Comparison of ENCODE assay signal across 15 mouse cellular contexts in genomic region chr1:42260033-42260925, GRCm38 (mm10).
DNase-seq lines count a peak whose midpoint lies in the region; ATAC-seq and TF ChIP-seq lines count a peak whose summit lies in the region.
"Had no signal": no experiment of that assay in that cellular context is flagged by ENCODE, and none has a peak within 500 bp of the region (broad histone marks: within the 10 kb centered on the region; RNA-seq: fewer than 3 reads in every experiment).

No protein-coding gene starts in this region.

- intact Hi-C loops in left cerebral cortex, adult 2 months (cut with DNase I) = loop anchor here (2.0 kb wide), 1 partner anchor 433 kb away; no protein-coding TSS in a partner anchor
- intact Hi-C loops in left cerebral cortex, postnatal 10 days (cut with DNase I) = loop anchor here (10.0 kb wide), 1 partner anchor 225 kb away; no protein-coding TSS in a partner anchor

- H3K27ac ChIP-seq in left cerebral cortex, adult 2 months = peak overlapping the region; percentile 92
- H3K27ac ChIP-seq in forebrain, embryonic 15.5 days (replicated peaks) = peak overlapping the region; percentile 96
- H3K27ac ChIP-seq in limb, embryonic 13.5 days = no peak overlapping the region
- peak overlapping the region; percentile 28 for H3K27ac ChIP-seq in neural tube, embryonic 15.5 days (replicated peaks)
- H3K27ac ChIP-seq: liver, embryonic 14.5 days; stomach, embryonic 15.5 days had no signal

- H3K4me1 ChIP-seq in forebrain, embryonic 15.5 days = peaks cover 58% of the 10 kb centered on the region
- H3K4me1 ChIP-seq in limb, embryonic 13.5 days = peaks cover 32% of the 10 kb centered on the region
- peaks cover 35% of the 10 kb centered on the region for H3K4me1 ChIP-seq in neural tube, embryonic 15.5 days
- H3K4me1 ChIP-seq: stomach, embryonic 15.5 days had no signal

- H3K36me3 ChIP-seq in forebrain, embryonic 15.5 days = no peaks in the 10 kb centered on the region
- H3K36me3 ChIP-seq in limb, embryonic 13.5 days = no peaks in the 10 kb centered on the region
- no peaks in the 10 kb centered on the region for H3K36me3 ChIP-seq in neural tube, embryonic 15.5 days
- H3K36me3 ChIP-seq: stomach, embryonic 15.5 days had no signal

- no peak for DNase-seq in left cerebral cortex, adult 2 months (ENCODE audit: extremely low spot score in 1 of 2, low spot score in 2 of 2)
- DNase-seq in left cerebral cortex, postnatal 10 days (ENCODE audit: extremely low spot score in 1 of 2, low spot score in 2 of 2) = no peak
- no peak for DNase-seq in liver
- DNase-seq in adrenal gland, postnatal 4 days (ENCODE audit: low spot score in 2 of 2) = no peak
- DNase-seq: gastrocnemius, postnatal 14 days; lung, postnatal 4 days; right cerebral cortex, postnatal 14 days had no signal

- no peak for TF ChIP-seq CTCF in left cerebral cortex, adult 2 months (IDR thresholded peaks at IDR 0.05)

- H3K4me2 ChIP-seq in forebrain, embryonic 15.5 days (replicated peaks) = peak overlapping the region; percentile 55
- H3K4me2 ChIP-seq in limb, embryonic 13.5 days (replicated peaks) = 0 out of 2 replicates have a peak overlapping the region, but pooled peaks have one; percentile 7
- H3K4me2 ChIP-seq in neural tube, embryonic 15.5 days = peak overlapping the region; percentile 39
- H3K4me2 ChIP-seq: stomach, embryonic 15.5 days had no signal

- H3K9ac ChIP-seq in forebrain, embryonic 15.5 days (replicated peaks) = peak overlapping the region; percentile 34
- no peak overlapping the region for H3K9ac ChIP-seq in limb, embryonic 13.5 days
- H3K9ac ChIP-seq in neural tube, embryonic 15.5 days (replicated peaks) = no peak overlapping the region
- H3K9ac ChIP-seq: liver, embryonic 14.5 days; stomach, embryonic 15.5 days had no signal

- no peaks in the 10 kb centered on the region for H3K9me3 ChIP-seq in forebrain, embryonic 15.5 days
- H3K9me3 ChIP-seq in limb, embryonic 13.5 days = no peaks in the 10 kb centered on the region
- H3K9me3 ChIP-seq in neural tube, embryonic 15.5 days (replicated peaks) = no peaks in the 10 kb centered on the region
- H3K9me3 ChIP-seq: stomach, embryonic 15.5 days had no signal

- H3K4me3 ChIP-seq in left cerebral cortex, adult 2 months = peak overlapping the region; percentile 26
- H3K4me3 ChIP-seq in forebrain, embryonic 15.5 days = peak overlapping the region; percentile 17
- H3K4me3 ChIP-seq in limb, embryonic 13.5 days = no peak overlapping the region
- no peak overlapping the region for H3K4me3 ChIP-seq in neural tube, embryonic 15.5 days (replicated peaks)
- H3K4me3 ChIP-seq: stomach, embryonic 15.5 days had no signal

- WGBS in forebrain, embryonic 15.5 days = 10% methylated on average over 9 of the region's 9 CpGs
- 58% methylated on average over 9 of the region's 9 CpGs for WGBS in limb, embryonic 13.5 days
- WGBS in neural tube, embryonic 15.5 days = 36% methylated on average over 9 of the region's 9 CpGs

- no peak for ATAC-seq in forebrain, embryonic 15.5 days (replicated peaks)
- ATAC-seq in limb, embryonic 13.5 days (ENCODE audit: low FRiP score, low read depth) = no peak
- ATAC-seq in neural tube, embryonic 15.5 days (ENCODE audit: low FRiP score) = no peak
- no peak for ATAC-seq in megakaryocyte progenitor cell, adult 5-6 weeks (replicated peaks; ENCODE audit: poor library complexity)
- ATAC-seq: intestine, postnatal 0 days had no signal

- no peaks in the 10 kb centered on the region for H3K27me3 ChIP-seq in forebrain, embryonic 15.5 days
- H3K27me3 ChIP-seq in limb, embryonic 13.5 days = 0 out of 2 replicates have a peak, but pooled peaks cover 5% of the 10 kb centered on the region
- no peaks in the 10 kb centered on the region for H3K27me3 ChIP-seq in neural tube, embryonic 15.5 days (replicated peaks)
- H3K27me3 ChIP-seq: Patski; stomach, embryonic 15.5 days had no signal

Comparison
In these comparisons a context has a peak if more than half of its experiments do, and no peak if none do; other contexts are left out.
1. H3K4me3 ChIP-seq: peak in left cerebral cortex, adult 2 months (single experiment) and forebrain, embryonic 15.5 days (single experiment); none in limb, embryonic 13.5 days (single experiment) and neural tube, embryonic 15.5 days (single experiment).
2. Peak in every context shown above with its lines, with median percentiles within 50 percentile points of each other: H3K4me2 ChIP-seq.